Mouse (Mus musculus) WW6 (cell line): ENCODE measurements around the gene Slc38a5.

Experiments used
- DNase-seq: peaks from one replicate; pipeline ENCODE4 v3.0.0-alpha.2; 2013; ENCODE audit warnings: low read depth, low spot score

Gene Slc38a5

GRCm38 (mm10) chrX:8271083-8271820 lies at the start of gene Slc38a5:
Gene Slc38a5, plus strand, starts transcription at chrX:8271133.
- no peak for DNase-seq

GRCm38 (mm10) chrX:8222296-8222677 lies 48.6 kb upstream of the Slc38a5 start:
- no peak for DNase-seq

GRCm38 (mm10) chrX:8222678-8223421 lies 48.1 kb upstream of the Slc38a5 start:
- DNase-seq = no peak

GRCm38 (mm10) chrX:8223473-8223872 lies 47.5 kb upstream of the Slc38a5 start:
- DNase-seq = no peak

- DNase-seq = no peak
Observed at GRCm38 (mm10) chrX:8230272-8230671, 40.7 kb upstream of the Slc38a5 start.

- DNase-seq = no peak
Observed at GRCm38 (mm10) chrX:8233602-8234001, 37.3 kb upstream of the Slc38a5 start.

- no peak for DNase-seq
Observed at GRCm38 (mm10) chrX:8236704-8237103, 34.2 kb upstream of the Slc38a5 start.

- DNase-seq = peak; percentile 45
Observed at GRCm38 (mm10) chrX:8238804-8239395, 32.0 kb upstream of the Slc38a5 start.

GRCm38 (mm10) chrX:8247680-8248079 lies 23.3 kb upstream of the Slc38a5 start:
- DNase-seq = no peak

GRCm38 (mm10) chrX:8248542-8249120 lies 22.3 kb upstream of the Slc38a5 start:
- DNase-seq = no peak

GRCm38 (mm10) chrX:8251789-8252333 lies 19.1 kb upstream of the Slc38a5 start:
- DNase-seq = no peak

GRCm38 (mm10) chrX:8252334-8253285 lies 18.3 kb upstream of the Slc38a5 start, which contains the start of gene Ftsj1:
Gene Ftsj1, minus strand, starts transcription at chrX:8252406.
- DNase-seq = peak; percentile 45

GRCm38 (mm10) chrX:8253711-8254110 lies 17.2 kb upstream of the Slc38a5 start:
- DNase-seq = no peak

GRCm38 (mm10) chrX:8255807-8256206 lies 15.1 kb upstream of the Slc38a5 start:
- no peak for DNase-seq

- no peak for DNase-seq
Observed at GRCm38 (mm10) chrX:8259478-8259877, 11.5 kb upstream of the Slc38a5 start.

GRCm38 (mm10) chrX:8263156-8263804 lies 7.7 kb upstream of the Slc38a5 start:
- DNase-seq = no peak

- DNase-seq = no peak
Observed at GRCm38 (mm10) chrX:8264222-8264621, 6.7 kb upstream of the Slc38a5 start.

GRCm38 (mm10) chrX:8272000-8272399 lies 1.1 kb downstream of the Slc38a5 start:
- DNase-seq = no peak

- DNase-seq = no peak
Observed at GRCm38 (mm10) chrX:8274056-8274455, 3.1 kb downstream of the Slc38a5 start.

GRCm38 (mm10) chrX:8288621-8289020 lies 17.7 kb downstream of the Slc38a5 start:
- peak; percentile 3 for DNase-seq
